ENCODE assay signal across 22 mouse cellular contexts in the genomic region with DNA sequence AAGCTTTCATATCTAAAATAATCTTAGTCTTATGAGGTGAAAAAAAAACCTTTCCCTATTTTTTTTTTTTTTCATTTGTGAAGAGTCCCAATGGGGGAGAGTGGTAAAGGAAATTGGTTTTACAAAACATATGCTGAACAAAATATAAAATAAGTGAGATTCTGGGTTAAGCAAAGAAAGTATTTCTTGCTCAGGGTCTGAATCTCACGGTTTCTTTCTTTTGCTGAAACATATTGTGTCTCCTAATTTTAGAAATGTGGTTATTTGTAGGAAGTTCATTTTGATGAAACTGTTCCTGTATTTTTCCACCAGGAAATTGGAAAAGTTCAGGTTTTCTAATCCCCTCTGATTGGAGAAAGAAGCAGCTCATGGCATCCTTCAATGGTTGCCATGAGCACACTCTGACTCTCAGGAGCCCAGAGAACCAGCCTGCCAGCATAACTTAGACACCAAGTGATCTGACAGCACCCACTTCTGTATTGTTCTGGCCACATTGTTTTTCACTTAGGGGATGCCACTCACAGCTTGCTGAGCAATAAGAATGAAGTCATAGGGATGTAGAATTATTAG.
DNase-seq lines count a peak whose midpoint lies in the region; TF ChIP-seq lines count a peak whose summit lies in the region.
"Had no signal": no experiment of that assay in that cellular context is flagged by ENCODE, and none has a peak within 500 bp of the region (broad histone marks: within the 10 kb centered on the region; RNA-seq: fewer than 3 reads in every experiment).

No protein-coding gene starts in this region.

- intact Hi-C loops in left cerebral cortex, adult 2 months (cut with DNase I): no loop called here
- intact Hi-C loops in left cerebral cortex, postnatal 4 days (cut with DNase I): no loop called here

- no peak overlapping the region for H3K4me3 ChIP-seq in left cerebral cortex, adult 2 months
- H3K4me3 ChIP-seq in cortical plate, adult 2 months (ENCODE audit: insufficient read depth, low read length): no peak overlapping the region
- H3K4me3 ChIP-seq: embryonic facial prominence, embryonic 12.5 days; embryonic facial prominence, embryonic 15.5 days; heart, adult 2 months; heart, embryonic 10.5 days; heart, embryonic 13.5 days; hindbrain, embryonic 12.5 days; hindbrain, embryonic 15.5 days had no signal

- H3K27ac ChIP-seq in left cerebral cortex, adult 2 months: peak overlapping the region; percentile 55; the same call in 1 of the 2 replicates
- 0 out of 2 replicates have a peak overlapping the region, but pooled peaks have one; percentile 78 for H3K27ac ChIP-seq in cortical plate, adult 2 months (ENCODE audit: insufficient read depth, low read length)
- H3K27ac ChIP-seq: embryonic facial prominence, embryonic 12.5 days; embryonic facial prominence, embryonic 15.5 days; heart, adult 2 months; heart, embryonic 10.5 days; heart, embryonic 13.5 days; hindbrain, embryonic 12.5 days; hindbrain, embryonic 15.5 days had no signal

- no peak for TF ChIP-seq POLR2A in cortical plate, adult 2 months (IDR thresholded peaks at IDR 0.05; ENCODE audit: extremely low read depth, insufficient read depth, low read length)

- no peak for TF ChIP-seq CTCF in left cerebral cortex, adult 2 months (IDR thresholded peaks at IDR 0.05)
- no peak for TF ChIP-seq CTCF in cortical plate, adult 2 months (IDR thresholded peaks at IDR 0.05; ENCODE audit: extremely low read depth, insufficient read depth, low read length)

- no peaks in the 10 kb centered on the region; the same call in 1 of the 2 replicates for H3K4me1 ChIP-seq in cortical plate, adult 2 months (ENCODE audit: control insufficient read depth, insufficient read depth, low read length)
- H3K4me1 ChIP-seq: embryonic facial prominence, embryonic 12.5 days; heart, embryonic 10.5 days; heart, embryonic 13.5 days had no signal

- DNase-seq in left cerebral cortex, adult 2 months (ENCODE audit: extremely low spot score in 1 of 2, low spot score in 2 of 2): no peak
- DNase-seq in left cerebral cortex, postnatal 4 days: no peak
- peak; percentile 43 for DNase-seq in retina, postnatal 1 day
- no peak for DNase-seq in kidney, adult 8-10 months
- DNase-seq in cerebellum, adult 9-10 months: no peak
- DNase-seq: adrenal gland, adult 2 months; adrenal gland, postnatal 14 days; cerebellum, adult 11-12 months; cerebellum, adult 8-10 months; cerebellum, postnatal 14 days; forebrain, postnatal 0 days; gastrocnemius, postnatal 10 days; gastrocnemius, postnatal 36 days; heart, adult 2 months; heart, postnatal 14 days had no signal
